Mouse (Mus musculus) frontal cortex, postnatal 14 days (tissue): ENCODE results near the gene BC048562.

Experiments used
- DNase-seq, 2 experiments: peaks; one replicate each; pipeline ENCODE4 v3.0.0; 2022; ENCODE audit warnings: low spot score in 2 of 2

BC048562 gene

GRCm38 (mm10) chr9:108436182-108436581 is at the start of gene BC048562:
TSS of gene BC048562 (plus strand) at chr9:108436482.
- DNase-seq = no peak

GRCm38 (mm10) chr9:108386816-108387215 is 49.5 kb upstream of the BC048562 start:
- no peak for DNase-seq

GRCm38 (mm10) chr9:108388601-108389000 is 47.7 kb upstream of the BC048562 start:
- no peak for DNase-seq

GRCm38 (mm10) chr9:108389220-108389619 is 47.1 kb upstream of the BC048562 start:
- no peak for DNase-seq

GRCm38 (mm10) chr9:108392676-108393075 is 43.6 kb upstream of the BC048562 start, which contains the start of gene 1700102P08Rik:
TSS of gene 1700102P08Rik (plus strand) at chr9:108392805.
- DNase-seq = no peak

GRCm38 (mm10) chr9:108394191-108394590 is 42.1 kb upstream of the BC048562 start:
- DNase-seq = no peak

GRCm38 (mm10) chr9:108395427-108395826 is 40.9 kb upstream of the BC048562 start:
- no peak for DNase-seq

GRCm38 (mm10) chr9:108398324-108398723 is 38.0 kb upstream of the BC048562 start:
- DNase-seq = no peak

GRCm38 (mm10) chr9:108401186-108401960 is 34.9 kb upstream of the BC048562 start:
- peak; percentile 43 to 67 for DNase-seq

GRCm38 (mm10) chr9:108403081-108403480 is 33.2 kb upstream of the BC048562 start:
- no peak for DNase-seq

GRCm38 (mm10) chr9:108404451-108404850 is 31.8 kb upstream of the BC048562 start:
- DNase-seq = no peak

GRCm38 (mm10) chr9:108409535-108409934 is 26.7 kb upstream of the BC048562 start:
- DNase-seq = no peak

- DNase-seq = peak in 1 of 2 experiments; percentile 52
Observed at GRCm38 (mm10) chr9:108411381-108411942, 24.8 kb upstream of the BC048562 start.

GRCm38 (mm10) chr9:108412221-108412620 is 24.1 kb upstream of the BC048562 start:
- DNase-seq = no peak

GRCm38 (mm10) chr9:108428384-108428783 is 7.9 kb upstream of the BC048562 start, which contains the start of gene Ccdc36:
TSS of gene Ccdc36 (minus strand) at chr9:108428484.
- DNase-seq = no peak

GRCm38 (mm10) chr9:108431431-108432067 is 4.7 kb upstream of the BC048562 start:
- no peak for DNase-seq

- no peak for DNase-seq
Observed at GRCm38 (mm10) chr9:108439176-108439575, 2.9 kb downstream of the BC048562 start.

- no peak for DNase-seq
Observed at GRCm38 (mm10) chr9:108440485-108440884, 4.2 kb downstream of the BC048562 start.

GRCm38 (mm10) chr9:108441236-108441919 is 5.1 kb downstream of the BC048562 start:
- no peak for DNase-seq

- no peak for DNase-seq
Observed at GRCm38 (mm10) chr9:108445125-108445524, 8.8 kb downstream of the BC048562 start.

GRCm38 (mm10) chr9:108449860-108450259 is 13.6 kb downstream of the BC048562 start:
- no peak for DNase-seq
